Mouse (Mus musculus) left cerebral cortex, postnatal 4 days (tissue): Measurements from ENCODE around the gene Bloc1s5. TPM values are rescaled to one million over a fixed set of nuclear protein-coding genes. Genes with fewer than 3 reads are reported as not detected.

Source experiments
- DNase-seq: peaks from one replicate; pipeline ENCODE4 v3.0.0-alpha.2; 2022
- intact Hi-C: fragments of 180-260 bp; cut with DNase I; formaldehyde crosslinking; loops from one replicate; pipeline ENCODE4 v1.15.1; 2025
- total RNA-seq, 2 experiments: library from RNA; stranded (reverse); gene quantifications; 2 replicates each; pipeline ENCODE4 v1.2.3; 2021

Gene Bloc1s5
- total RNA-seq, 2 experiments from 2014 or later = 10.4 to 11.4 TPM

DNA sequence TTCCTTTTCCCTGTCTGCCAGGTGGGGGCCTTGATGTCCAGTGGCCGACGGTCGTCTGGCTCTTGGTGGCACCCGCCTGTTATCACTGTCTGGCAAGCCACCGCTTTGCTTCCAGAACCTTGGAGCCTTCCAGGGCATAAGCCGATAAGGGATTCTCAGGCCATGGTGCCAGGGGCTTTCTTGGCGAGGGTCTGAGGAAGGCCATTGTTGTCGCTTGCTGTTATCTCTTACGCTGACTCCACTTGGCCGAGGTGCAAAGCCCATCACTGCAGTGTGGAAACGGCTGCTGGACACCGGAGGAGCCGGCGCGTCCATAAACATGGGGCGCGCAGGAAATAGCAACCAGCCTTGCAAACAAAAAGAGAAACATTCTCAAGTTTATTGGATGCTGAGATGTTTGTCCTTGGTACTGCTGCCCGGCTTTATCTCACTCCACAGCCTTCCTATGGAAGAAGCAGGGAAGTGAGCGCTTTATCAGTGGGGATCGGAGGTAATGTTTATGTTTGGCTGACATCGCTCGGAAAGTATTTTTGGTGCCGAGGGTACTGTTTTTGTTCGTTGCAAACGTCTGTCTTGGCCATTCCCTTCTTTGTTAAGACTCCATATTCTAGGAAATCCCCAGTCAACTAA, 54.8 kb downstream of the Bloc1s5 start:
- intact Hi-C loops = no loop called here
- no peak for DNase-seq

DNA sequence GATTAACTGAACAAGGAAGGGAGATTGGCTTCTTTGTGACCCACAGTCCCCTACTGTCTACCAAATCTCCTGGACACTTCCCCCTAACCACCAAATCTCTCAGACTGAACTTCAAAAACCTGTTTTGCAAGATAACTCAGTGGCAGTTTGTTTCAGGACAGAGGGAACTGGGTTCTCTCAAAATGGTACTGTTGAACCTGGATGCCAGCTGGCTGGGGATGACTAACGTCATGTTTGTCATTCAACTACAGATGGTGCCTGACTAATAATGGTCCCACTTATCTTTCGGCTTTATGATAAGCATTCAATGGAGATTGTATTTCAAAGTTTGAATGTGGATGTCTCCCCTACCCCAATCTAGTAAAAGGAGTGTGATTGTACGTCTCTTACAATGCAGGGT, 60.2 kb downstream of the Bloc1s5 start:
- DNase-seq = no peak

GRCm38 (mm10) chr13:38573281-38573680, 61.6 kb downstream of the Bloc1s5 start:
- no peak for DNase-seq
- intact Hi-C loops = no loop called here

More for the DNA sequence above, 60.2 kb downstream of the Bloc1s5 start:
- intact Hi-C loops = no loop called here

- no peak for DNase-seq
- intact Hi-C loops = no loop called here
Observed at GRCm38 (mm10) chr13:38565245-38565644, 69.7 kb downstream of the Bloc1s5 start.

GRCm38 (mm10) chr13:38554611-38555010, 80.3 kb downstream of the Bloc1s5 start:
- intact Hi-C loops = no loop called here
- DNase-seq = no peak

GRCm38 (mm10) chr13:38554210-38554609, 80.7 kb downstream of the Bloc1s5 start:
- intact Hi-C loops = no loop called here
- DNase-seq = no peak

DNA sequence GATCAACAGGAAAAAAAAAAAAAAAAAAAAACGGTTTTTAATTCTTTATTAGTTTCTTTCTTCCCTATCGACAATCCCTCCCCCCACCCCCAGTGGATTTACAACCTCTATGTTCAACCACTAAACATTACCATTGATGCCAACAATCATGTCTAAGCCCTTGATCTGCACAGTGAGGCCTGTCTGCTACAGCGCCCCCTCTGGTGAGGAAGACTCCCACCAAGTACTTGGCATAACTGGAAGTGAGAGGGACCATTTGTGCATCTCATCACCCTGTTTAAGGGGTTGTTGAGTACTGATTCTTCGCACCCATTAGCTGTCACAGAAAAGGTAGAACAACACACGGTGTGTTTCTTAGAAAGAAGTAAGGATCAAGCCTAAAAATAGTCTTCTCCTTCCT, 86.2 kb downstream of the Bloc1s5 start:
- DNase-seq = no peak
- intact Hi-C loops = no loop called here

GRCm38 (mm10) chr13:38547717-38548116, 87.2 kb downstream of the Bloc1s5 start:
- no peak for DNase-seq
- intact Hi-C loops = no loop called here

DNA sequence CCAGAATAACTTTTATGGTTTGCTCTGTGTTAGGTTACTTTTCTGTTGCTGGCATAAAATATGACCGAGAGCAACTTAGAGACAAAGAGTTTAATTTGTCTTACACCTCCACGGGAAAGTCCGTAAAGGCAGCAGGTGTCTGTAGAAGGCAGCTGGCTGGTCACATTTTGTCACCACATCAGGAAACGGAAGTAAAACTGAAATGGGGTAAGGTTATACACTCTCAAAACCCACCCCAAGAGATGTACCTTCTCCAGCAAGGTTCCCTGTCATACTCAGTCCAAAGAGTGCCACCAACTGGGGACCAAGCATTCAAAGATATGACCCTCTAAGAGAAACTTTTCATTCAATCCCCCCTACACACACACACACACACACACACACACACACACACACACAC, 88.2 kb downstream of the Bloc1s5 start:
- DNase-seq = no peak
- intact Hi-C loops = no loop called here

DNA sequence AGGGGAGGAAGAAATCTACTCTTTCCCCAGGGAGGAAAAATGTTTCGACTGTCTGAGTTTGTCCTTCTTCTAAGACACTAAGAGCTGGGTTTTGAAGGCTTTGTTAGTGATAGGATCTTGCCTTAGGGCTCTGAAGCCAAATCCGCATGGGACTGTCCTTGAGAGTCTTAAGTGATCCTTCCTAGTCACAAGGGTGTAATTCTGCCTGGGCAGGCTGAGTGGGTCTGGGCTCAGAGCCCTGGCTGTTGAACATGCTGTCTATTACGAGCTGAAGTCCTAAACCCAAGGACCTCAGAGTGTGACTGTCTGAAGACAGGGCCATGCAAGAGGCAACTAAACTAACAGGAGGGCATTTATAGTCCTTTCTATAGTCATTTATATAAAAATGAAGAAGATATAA, 89.4 kb downstream of the Bloc1s5 start:
- intact Hi-C loops = no loop called here
- no peak for DNase-seq

GRCm38 (mm10) chr13:38544769-38545445, 90.0 kb downstream of the Bloc1s5 start:
- no peak for DNase-seq
- intact Hi-C loops = no loop called here

GRCm38 (mm10) chr13:38543455-38544125, 91.3 kb downstream of the Bloc1s5 start:
- DNase-seq = no peak
- intact Hi-C loops = no loop called here

Other genes starting within 250 kb of the Bloc1s5 start
- gene Txndc5, start 106.3 kb downstream of the Bloc1s5 start, total RNA-seq = 10 to 100 TPM; 45.6 to 45.8 TPM
- gene Eef1e1, start 23.9 kb upstream of the Bloc1s5 start, total RNA-seq = 10 to 100 TPM; 65.3 to 72.2 TPM